Mouse (Mus musculus): Measurements from ENCODE around the gene Adprm.
A peak's percentile ranks its signal among the peaks of the same experiment; 100 is the strongest.

Adprm gene

GRCm38 (mm10) chr11:67076781-67077180 is 24.4 kb upstream of the Adprm start:
- no peak for DNase-seq (ENCODE audit: low spot score)

GRCm38 (mm10) chr11:67075036-67075435 is 22.6 kb upstream of the Adprm start:
- no peak for DNase-seq (ENCODE audit: low spot score)

- DNase-seq (ENCODE audit: low spot score) = no peak
These were observed 20.3 kb upstream of the Adprm start for GRCm38 (mm10) chr11:67072615-67073130.

DNA sequence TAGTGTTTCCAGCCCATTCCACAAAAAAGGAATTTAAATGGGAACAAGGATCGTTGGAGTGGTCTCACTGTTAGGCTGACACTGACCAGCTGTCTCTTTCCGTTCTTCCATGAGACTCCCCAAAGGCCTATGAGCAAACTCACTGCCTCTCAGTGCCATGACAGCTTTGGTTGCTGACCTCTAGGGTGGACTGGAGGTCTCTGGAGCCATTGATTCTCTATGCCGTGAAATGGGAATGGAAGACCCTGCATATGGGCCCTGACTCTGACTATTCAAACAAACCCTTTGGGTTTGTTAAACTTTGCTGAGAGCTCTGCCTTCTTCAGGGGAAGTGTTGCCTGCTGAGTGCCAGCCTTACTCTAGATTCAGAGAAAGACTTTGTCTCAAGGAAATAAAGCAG is 15.3 kb upstream of the Adprm start:
- no peak for DNase-seq (ENCODE audit: low spot score)

GRCm38 (mm10) chr11:67062726-67063125 is 10.3 kb upstream of the Adprm start:
- no peak for DNase-seq (ENCODE audit: low spot score)

DNA sequence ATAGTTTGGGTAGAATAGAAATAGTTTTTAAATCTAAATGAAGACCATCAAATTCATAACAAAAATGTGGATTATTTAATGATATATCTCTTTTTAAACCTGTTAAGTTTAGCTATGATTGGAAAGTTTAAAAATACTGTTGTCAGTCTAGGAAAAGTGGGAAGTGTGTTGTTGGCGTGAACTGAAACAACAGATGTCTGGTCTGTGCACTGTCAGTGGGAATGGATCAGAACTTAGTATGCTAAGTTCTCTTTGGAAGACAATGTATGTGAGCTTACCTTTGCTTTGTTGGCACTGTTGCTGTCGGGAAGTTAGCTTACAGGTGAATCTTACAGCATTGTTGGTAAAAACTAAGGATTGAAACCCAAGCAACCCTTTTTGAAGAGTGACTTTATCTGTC is 8.9 kb upstream of the Adprm start:
- no peak for DNase-seq (ENCODE audit: low spot score)

- DNase-seq (ENCODE audit: low spot score) = no peak
These were observed 2.5 kb upstream of the Adprm start for GRCm38 (mm10) chr11:67054754-67055365.

GRCm38 (mm10) chr11:67051676-67052320 is 596 bp downstream of the Adprm start:
- no peak for DNase-seq (ENCODE audit: low spot score)

- DNase-seq (ENCODE audit: low spot score) = no peak
These were observed 3.1 kb downstream of the Adprm start for GRCm38 (mm10) chr11:67049256-67049655.

DNA sequence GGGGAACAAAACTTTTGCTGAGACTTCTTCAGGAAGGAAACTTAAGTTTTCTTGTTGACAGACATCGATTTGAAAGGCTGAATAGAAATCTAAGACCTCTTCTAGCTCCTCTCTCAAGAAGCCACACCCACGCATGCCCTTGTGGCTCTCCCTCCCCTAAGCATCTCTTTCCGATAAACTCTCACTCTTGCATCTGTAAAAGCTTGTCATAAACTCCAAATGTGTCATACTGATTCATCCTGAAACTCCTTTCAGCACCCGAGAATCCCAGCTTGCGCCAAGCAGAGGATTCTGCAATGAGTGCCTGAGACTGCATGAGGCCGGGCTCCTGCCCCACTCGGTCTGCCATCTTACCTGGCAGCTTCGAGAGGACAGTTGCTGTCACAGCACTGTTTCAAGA is 3.9 kb downstream of the Adprm start:
- no peak for DNase-seq (ENCODE audit: low spot score)

DNA sequence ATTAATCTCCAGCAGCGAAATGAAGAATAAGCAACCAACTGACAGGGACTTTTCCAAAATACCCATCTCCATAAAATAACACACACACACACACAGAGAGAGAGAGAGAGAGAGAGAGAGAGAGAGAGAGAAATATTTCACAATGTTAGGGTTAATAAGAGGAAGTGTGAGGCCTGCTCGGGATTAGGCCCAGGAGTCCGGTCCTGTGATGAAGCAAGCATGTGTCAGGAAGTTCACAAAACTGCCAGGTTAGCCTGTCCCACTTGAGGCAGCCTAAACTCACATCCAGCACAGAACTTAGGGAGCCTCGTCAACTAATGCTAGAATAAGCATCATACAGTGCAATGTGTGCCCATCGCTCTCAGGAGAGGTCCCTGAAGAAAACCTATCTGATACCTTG is 5.2 kb downstream of the Adprm start:
- no peak for DNase-seq (ENCODE audit: low spot score)

DNA sequence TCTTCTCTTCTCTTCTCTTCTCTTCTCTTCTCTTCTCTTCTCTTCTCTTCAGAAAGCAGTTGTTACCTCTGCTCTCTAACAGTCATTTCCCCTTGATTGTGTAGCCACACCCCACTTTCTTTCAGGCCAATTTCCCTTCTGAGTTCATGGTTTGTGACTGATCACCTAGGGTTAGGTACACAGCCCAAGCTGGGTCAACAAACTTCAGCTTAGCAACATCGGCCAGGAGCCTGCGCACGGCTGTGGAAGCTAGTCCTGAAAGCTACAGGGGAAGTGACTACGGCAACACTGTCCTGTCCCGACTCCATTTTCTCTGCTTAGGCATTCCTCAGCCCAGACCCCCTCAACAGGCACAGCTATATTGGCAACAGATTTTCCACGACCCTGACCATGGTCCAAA is 7.4 kb downstream of the Adprm start:
- no peak for DNase-seq (ENCODE audit: low spot score)

DNA sequence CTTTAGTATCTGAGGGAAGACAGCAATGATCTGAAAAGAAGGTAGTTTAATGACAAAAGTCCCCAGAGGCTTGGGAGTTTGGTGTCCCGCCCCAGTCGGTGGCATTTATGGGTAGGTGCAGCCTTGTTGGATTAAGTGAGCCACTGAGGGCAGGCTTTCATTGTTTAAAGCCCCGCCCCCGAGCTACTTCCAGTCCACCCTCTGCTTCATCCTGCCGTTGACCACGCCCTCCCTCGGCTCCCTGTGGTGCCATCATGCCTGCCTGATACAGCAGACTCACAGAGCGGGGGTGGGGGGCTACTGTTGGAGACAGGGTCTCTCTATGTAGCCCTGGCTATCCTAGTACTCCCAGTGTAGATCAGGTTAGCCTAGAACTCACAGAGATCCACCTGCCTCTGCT is 9.4 kb downstream of the Adprm start:
- DNase-seq (ENCODE audit: low spot score) = peak; percentile 55

GRCm38 (mm10) chr11:67040483-67040882 is 11.9 kb downstream of the Adprm start:
- no peak for DNase-seq (ENCODE audit: low spot score)

DNA sequence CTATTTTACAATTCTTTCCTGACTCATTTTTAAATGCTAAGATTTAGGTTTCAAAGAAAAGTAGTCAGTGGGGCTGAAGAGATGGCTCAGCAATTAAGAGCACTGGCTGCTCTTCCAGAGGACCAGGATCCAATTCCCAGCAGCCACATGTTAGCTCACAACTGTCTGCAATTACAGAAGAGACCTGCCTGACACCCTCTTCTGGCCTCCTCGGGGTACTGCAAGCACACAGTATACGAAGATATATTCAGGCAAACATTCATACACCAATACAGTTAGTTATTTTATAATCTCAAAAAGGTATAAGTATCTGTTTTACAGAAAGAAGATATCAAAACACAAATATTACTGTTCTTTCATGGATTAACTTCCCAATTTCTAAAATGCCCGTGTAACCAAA is 12.6 kb downstream of the Adprm start:
- DNase-seq (ENCODE audit: low spot score) = no peak

- no peak for DNase-seq (ENCODE audit: low spot score)
These were observed 15.5 kb downstream of the Adprm start for GRCm38 (mm10) chr11:67036892-67037291.

DNA sequence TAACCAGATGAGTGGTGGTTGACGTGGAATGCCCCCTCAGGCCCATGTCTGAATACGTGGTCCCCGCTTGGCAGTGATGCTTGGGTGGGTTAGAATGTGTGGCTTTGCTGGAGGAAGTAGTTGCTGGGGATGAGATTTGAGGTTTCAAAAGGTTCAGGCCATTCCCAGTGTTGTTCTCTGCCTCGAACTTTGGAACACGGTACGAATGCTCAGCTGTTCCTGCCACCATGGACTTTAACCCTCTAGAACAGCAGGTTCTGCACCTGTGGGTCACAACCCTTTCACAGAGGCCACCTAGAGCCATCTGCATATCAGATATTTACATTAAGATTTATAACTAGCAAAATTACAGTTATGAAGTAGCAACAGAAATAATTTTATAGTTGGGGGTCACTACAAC is 16.2 kb downstream of the Adprm start:
- DNase-seq (ENCODE audit: low spot score) = no peak

DNA sequence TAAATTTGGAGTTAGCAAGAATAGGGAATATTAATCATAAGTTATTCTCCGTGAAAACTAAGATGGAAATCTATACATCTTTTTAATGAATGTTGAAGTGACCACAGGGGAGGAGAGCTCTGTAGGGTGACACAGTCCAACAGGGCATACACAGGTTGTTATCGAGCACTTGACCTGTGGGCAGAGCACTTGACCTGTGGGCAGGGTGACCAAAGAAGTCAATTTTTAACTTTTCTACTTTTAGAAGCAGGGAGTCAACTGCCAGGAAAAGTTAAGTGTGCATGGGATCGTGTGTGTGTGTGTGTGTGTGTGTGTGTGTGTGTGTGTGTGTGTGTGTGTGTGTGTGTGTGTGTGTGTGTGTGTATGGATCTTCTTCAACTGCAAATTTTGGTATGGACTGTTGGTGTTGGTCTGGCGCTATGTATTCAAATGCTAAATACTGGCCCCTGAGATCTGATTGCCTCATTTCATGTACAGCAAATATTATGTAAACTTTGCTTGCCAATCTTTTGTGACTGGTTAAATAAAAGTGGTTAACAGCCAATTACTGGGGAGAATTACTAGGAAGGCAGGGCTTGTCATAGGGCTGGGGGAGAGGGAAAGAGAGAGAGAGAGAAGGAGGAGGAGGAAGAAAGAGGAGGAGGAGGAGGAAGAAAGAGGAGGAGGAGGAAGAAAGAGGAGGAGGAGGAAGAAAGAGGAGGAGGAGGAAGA is 17.5 kb downstream of the Adprm start:
- no peak for DNase-seq (ENCODE audit: low spot score)

DNA sequence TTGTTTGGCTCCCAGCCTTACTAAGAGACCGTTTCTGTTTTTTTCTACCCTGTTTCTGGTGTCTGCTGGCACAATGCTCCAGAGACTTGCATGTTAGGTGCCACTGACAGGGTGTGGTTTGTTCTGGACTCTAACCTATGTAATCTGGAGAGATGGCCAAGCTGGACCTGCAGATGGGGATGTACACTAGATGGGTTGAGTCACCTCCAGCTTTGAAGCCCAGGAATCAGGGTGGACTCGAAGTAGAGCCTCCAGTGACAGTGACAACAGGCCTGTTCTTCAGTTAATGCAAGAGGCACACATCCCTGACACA is 20.8 kb downstream of the Adprm start:
- DNase-seq (ENCODE audit: low spot score) = no peak

GRCm38 (mm10) chr11:67030904-67031602 is 21.3 kb downstream of the Adprm start:
- DNase-seq (ENCODE audit: low spot score) = no peak

- DNase-seq (ENCODE audit: low spot score) = peak; percentile 97
These were observed 27.4 kb downstream of the Adprm start, which contains the start of gene Tmem220 for GRCm38 (mm10) chr11:67024867-67025477. Gene Tmem220, plus strand, starts transcription at chr11:67025154.

GRCm38 (mm10) chr11:67023802-67024340 is 28.5 kb downstream of the Adprm start:
- no peak for DNase-seq (ENCODE audit: low spot score)
